Mouse (Mus musculus): ENCODE results near the gene Mpv17l2.
A peak's percentile ranks its signal among the peaks of the same experiment; 100 is the strongest.

Mpv17l2 gene

DNA sequence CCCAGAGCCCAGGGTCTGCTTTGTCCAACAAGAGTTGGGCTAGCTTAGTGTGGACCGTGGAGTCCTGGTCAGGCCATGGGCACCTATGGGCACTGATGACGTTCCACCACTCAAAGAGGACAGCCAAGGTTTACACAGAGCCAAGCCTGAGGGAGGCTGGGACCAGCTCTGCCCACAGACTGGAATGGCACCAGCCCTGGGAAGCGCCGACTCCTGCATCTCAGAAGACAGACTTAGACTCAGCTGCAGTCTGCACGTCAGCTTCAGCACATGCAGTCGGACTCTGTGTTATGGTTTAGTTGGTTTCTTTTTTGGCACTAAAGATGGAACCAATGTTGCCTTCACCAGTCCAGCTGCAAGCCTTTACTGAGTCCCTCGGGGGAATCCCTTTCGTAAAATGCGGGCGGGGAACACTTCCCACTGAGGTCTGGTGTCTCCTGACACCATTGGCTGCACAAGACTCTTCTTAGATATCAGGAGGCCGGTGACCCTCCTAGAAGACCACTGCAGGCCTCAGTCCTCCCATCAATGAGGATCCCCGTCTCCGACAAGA lies 10.5 kb downstream of the Mpv17l2 start:
- no peak for DNase-seq (ENCODE audit: low spot score)

DNA sequence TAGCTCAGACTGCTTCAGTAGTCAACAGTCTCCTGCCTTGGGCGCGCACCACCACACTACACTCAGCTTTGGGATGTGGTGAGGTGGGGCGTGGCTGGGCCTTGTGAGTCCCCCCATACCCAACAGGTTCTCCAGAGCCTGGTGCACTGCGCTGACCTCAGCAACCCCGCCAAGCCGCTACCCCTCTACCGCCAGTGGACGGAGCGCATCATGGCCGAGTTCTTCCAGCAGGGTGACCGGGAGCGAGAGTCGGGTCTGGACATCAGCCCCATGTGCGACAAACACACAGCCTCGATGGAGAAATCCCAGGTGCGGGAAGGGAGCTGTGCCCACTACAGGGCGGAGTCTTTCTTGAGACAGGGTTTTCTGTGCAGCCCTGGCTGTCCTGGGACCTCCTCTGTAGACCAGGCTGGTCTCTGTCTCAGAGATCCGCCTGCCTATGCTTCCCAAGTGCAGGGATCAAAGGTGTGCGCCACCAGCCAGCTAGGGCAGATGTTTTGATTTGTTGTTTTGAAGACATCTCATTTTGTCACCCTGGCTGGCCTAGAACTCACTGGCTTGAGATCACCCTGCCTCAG lies 11.6 kb downstream of the Mpv17l2 start:
- DNase-seq (ENCODE audit: low spot score), result peak; percentile 46

- no peak for DNase-seq (ENCODE audit: low spot score)
Measured at GRCm38 (mm10) chr8:70748246-70749096, 12.3 kb downstream of the Mpv17l2 start.

DNA sequence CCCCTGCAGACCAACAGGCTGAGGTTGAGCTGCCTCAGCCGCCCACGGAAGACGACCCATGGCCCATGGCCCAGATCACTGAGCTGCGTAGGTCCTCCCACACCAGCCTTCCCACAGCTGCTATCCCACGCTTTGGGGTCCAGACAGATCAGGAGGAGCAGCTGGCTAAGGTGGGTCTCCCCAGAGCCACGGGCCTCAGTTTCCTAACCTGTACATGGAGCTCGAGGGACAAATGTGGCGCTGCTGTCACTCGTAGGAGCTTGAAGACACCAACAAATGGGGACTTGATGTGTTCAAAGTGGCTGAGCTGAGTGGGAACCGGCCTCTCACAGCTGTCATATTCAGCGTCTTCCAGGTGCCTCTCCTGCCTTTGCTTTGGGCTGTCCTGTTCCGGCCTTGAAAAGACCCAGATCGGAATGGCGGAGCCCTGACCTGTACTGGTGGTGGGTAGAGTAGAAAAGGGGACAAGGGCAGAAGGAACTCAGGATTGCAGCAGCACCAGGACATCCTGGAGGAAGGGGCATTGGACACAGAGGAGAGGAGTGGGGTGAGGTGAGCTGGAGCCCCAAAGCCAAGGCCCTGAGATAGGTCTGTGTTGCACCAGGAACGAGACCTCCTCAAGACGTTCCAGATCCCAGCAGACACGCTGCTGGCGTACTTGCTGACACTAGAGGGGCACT lies 13.4 kb downstream of the Mpv17l2 start:
- peak; percentile 38 for DNase-seq (ENCODE audit: low spot score)

GRCm38 (mm10) chr8:70746676-70747075 lies 14.1 kb downstream of the Mpv17l2 start:
- DNase-seq (ENCODE audit: low spot score), result no peak

- peak; percentile 45 for DNase-seq (ENCODE audit: low spot score)
Measured at GRCm38 (mm10) chr8:70745691-70746220, 15.0 kb downstream of the Mpv17l2 start.

DNA sequence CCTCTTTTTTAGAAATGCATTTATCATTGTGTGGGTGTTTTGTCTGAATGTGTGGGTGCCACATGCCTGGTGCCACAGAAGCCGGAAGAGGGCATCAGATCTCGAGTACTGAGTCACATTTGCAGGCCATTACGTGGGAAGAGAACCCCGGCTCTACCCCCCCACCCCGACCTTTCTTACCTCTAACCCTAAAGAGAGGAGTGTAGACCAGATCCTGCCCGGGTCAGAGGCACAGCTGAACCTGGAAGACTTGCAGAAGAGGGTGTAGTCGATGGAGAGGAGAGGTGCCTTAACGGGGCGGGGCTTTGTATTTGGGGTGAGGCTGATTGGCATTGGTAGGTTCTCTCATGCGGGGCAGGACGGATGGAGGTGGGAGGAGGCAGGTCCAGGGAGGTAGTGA lies 15.9 kb downstream of the Mpv17l2 start:
- peak; percentile 47 for DNase-seq (ENCODE audit: low spot score)

DNA sequence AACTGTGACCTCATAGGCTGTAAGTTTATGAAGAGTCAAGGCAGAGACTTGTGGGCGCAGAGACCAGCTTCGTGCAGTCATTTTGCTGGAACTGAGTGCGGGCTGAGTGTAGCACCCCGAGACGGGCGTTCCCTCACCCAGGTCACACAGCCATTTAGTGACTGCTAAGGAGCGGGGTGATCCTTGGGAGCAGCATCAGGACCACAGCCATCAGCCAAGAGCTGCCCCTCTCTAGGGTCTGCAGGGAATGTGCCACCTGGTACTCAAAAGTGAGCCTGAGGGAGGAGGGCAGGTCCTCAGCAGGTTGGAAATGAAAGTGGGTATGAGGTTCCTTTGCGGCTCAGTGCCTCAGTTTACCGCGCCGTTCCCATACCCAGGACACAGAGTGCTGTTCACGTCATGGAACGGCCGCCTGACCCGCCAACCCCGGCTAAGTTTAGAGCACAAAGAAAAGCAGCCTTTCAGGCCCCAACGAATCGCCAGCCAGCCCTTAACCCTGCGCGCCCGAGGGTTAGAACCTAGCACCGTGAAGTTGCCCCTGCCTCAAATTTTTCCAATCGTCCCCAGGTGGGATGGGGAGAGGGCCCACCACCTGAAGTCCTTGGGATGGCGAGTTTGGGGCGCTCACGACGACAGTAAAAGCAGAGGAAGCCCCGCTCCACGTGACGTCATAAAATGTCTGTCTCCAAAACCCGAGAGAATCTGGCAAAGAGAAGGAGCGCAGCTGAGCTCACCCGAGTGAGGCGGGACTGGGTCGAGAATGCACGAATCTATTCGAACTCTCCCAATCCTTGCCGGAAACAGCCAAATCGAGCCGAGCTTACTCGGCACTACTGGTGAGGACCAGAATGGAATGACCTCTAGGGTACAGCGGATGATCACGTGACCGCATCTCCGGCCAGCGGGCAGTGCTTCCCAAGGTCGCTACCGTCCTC lies 16.8 kb downstream of the Mpv17l2 start:
- peak; percentile 76 for DNase-seq (ENCODE audit: low spot score)

DNA sequence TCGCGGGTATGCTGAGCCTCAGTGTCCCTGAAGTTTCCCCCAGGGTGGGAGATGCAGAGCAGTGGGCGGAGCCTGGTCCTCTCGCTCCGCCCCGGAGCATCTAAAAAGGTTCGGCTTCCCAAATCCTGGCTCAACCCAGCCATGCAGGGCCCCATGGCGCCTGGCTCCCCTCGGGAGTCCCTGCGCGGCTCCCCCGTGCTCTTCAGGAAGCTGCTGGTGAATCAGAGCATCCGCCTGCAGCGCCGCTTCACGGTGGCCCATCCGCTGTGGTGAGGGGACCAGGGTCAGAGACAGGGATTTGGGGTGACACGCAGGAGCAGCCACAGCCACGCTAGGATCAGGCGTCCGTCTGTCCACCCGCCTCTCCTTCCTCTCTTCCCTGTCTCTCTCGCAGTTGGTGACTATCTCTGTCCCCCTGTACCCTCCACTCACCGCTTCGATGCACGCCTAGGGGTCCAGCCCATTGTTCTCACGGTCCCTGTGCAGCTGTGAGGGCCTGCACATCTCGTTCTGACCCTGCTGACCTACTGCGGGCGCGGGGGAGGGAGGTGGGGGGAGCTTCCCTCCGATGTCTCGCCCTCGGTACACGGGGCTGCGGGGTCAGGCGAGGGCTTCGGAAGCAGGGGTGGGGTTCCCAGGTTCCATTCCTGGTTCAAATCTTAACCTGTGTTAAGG lies 17.6 kb downstream of the Mpv17l2 start:
- DNase-seq (ENCODE audit: low spot score), result peak; percentile 44

DNA sequence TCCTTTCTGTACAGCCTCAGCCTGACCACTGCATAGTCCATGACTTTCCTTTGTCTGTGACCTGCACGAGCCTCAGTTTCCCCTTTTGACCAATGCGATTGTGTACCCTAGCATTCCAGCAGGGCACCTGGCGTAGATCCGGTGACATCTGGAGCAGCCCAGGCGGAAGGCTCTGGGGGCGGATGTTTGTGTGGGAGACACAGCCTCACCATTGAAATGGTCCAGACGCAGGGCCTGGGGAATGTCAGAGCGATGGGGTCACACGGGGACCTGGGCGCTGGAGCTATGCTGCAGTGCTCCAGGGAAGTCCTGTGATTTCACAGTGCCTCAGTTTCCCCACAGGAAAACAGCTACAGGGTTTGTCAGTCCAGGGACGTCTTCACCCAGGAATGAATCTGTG lies 18.6 kb downstream of the Mpv17l2 start:
- no peak for DNase-seq (ENCODE audit: low spot score)

- no peak for DNase-seq (ENCODE audit: low spot score)
Measured at GRCm38 (mm10) chr8:70741661-70742060, 19.1 kb downstream of the Mpv17l2 start.

GRCm38 (mm10) chr8:70738211-70738610 lies 22.5 kb downstream of the Mpv17l2 start:
- no peak for DNase-seq (ENCODE audit: low spot score)

DNA sequence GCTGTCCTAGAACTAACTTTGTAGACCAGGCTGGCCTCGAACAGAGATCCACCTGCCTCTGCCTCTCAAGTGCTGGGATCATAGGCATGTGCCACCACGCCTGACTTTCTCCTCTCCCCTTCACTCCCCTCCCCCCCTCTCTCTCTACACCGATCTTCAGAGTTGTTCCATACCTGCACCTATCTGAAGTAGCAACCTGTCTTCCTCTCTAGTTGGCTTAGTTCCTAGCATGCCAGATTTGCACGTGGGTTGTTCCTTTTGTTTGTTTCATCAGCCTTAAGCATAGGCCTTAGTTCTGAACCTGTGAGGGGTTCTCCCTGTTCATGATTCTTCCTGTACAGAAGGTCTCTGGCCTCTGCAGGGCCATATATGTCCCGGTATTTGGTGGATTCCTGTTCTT lies 23.0 kb downstream of the Mpv17l2 start:
- DNase-seq (ENCODE audit: low spot score), result no peak

DNA sequence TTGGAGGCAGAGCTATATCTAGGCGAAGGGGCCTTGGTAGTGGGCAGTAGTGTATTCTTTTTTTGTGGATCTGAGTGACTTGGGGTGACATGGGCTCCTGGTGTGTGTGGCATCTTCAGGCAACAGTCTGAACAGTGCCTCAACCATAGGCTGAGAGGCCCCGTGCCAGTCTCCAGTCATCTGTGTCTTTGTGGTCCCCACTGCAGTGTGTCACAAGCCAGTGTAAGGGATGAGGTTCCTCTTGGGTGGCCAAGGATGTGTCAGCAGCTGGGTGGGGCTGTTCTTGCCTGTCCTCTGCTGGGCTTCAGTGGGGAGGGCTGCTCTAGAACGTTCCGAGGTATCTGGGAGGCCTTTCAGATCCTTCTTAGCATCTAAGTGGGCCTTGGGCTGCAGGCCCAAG lies 29.8 kb downstream of the Mpv17l2 start:
- no peak for DNase-seq (ENCODE audit: low spot score)

DNA sequence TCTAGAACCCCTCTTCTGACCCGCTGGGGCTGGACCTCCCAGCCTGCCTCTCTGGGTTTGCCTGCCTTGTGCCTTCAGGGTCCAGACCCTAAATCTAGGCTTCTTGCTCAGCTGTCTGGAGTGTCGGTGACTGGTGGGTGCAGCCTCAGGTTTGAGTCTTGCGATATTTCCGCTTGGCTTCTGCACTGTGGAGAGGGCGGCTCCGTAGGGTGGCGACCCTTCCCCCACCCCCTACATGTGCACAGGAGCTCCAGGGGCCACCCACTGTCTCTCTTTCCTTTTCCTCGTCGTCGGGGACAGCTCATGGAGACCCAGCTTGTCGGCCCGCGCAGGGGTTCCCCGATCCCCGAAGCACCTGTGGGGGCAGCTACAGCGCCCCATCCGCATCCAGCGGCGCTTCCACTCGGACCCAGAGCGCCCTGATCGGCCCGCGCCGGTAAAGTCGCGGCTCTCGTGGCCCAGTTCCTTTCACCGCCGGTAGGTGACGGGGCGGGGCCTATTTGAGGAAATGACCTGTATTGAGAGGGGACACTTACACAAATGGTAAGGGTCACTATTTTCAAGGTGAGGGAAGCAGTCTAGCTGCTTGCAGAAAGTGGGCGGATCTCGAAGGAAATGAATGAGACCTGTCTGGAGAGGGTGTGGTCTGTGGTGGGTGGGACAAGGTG lies 30.8 kb downstream of the Mpv17l2 start:
- peak; percentile 55 for DNase-seq (ENCODE audit: low spot score)

- peak; percentile 39 for DNase-seq (ENCODE audit: low spot score)
Measured at GRCm38 (mm10) chr8:70726721-70727120, 34.0 kb downstream of the Mpv17l2 start.

DNA sequence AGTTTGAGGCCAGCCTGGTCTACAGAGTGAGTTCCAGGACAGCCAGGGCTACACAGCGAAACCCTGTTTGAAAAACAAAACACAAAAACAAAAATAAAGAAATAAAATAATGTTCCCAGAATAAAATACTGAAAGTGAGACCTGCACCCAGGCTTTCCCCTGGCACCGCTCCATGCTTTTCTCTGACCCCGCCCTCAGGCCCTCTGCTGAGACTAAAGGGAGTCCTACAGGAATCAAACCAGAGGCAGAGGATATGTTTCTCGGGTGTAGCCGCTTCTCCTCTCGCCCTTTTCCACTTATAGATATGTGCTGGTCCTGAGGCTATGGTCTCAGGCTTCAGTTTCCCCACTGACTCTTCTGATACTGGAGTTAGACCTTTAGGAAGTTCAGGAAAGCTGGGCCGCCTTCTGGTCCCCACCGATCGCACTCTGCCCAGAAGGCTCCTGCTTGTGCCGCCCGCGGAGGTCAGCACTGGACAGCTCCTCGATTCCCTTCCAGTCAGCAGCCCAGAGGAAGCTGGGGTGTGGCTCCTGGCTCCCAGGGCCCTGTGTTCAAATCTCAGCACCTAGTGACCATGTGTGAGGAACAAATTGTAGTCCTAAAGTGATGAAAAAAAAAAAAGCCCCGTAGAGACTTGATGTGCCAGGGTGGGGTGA lies 34.8 kb downstream of the Mpv17l2 start:
- DNase-seq (ENCODE audit: low spot score), result peak; percentile 78

DNA sequence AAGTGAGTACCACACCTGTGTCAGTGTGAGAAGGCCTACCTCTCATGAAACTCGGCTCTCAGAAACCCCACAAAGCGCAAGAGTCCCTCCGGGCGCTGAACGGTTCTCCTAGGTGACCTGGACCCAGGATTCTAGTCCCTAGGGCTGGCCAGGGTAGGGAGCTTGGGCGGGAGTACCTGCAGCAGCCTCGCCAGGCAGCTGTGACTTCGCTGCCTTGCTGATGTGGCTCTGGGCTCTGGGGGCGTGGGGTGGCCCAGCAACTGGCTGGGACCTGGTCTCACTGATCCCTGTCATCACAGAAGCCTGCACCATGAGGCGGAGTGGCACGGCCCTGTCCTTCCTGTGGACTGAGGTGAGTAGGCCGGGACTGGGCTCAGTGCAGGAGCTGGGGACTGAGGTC lies 36.5 kb downstream of the Mpv17l2 start:
- DNase-seq (ENCODE audit: low spot score), result no peak

- peak; percentile 37 for DNase-seq (ENCODE audit: low spot score)
Measured at GRCm38 (mm10) chr8:70723486-70724210, 37.1 kb downstream of the Mpv17l2 start, which contains the start of gene Pde4c. Gene Pde4c, plus strand, starts transcription at chr8:70723720.

Measured in testis, postnatal 10 days (tissue).